Mouse (Mus musculus): ENCODE data around the gene Rab8b.

GRCm38 (mm10) chr9:66920488-66921279 is 1.2 kb upstream of the Rab8b start:
- no peak for TF ChIP-seq POLR2A (IDR thresholded peaks at IDR 0.05; ENCODE audit: insufficient read length, low read depth)
- TF ChIP-seq REST (IDR thresholded peaks at IDR 0.05; ENCODE audit: insufficient read depth, insufficient read length) = no peak
